Mouse (Mus musculus) liver, adult 2 months (tissue): ENCODE measurements around the gene Adss.

Experiments used
- CTCF ChIP-seq: fragments of 200-500 bp; IDR thresholded peaks from 2 replicates; pipeline ENCODE4 v1.5.1; 2011; ENCODE audit warnings: low read depth, low read length, control low read depth
- POLR2A ChIP-seq: fragments of 200-500 bp; IDR thresholded peaks from 2 replicates; pipeline ENCODE4 v1.6.1; 2011; ENCODE audit warnings: low read length, control low read depth; ENCODE audit not compliant: insufficient read depth; ENCODE audit errors: extremely low read depth

DNA sequence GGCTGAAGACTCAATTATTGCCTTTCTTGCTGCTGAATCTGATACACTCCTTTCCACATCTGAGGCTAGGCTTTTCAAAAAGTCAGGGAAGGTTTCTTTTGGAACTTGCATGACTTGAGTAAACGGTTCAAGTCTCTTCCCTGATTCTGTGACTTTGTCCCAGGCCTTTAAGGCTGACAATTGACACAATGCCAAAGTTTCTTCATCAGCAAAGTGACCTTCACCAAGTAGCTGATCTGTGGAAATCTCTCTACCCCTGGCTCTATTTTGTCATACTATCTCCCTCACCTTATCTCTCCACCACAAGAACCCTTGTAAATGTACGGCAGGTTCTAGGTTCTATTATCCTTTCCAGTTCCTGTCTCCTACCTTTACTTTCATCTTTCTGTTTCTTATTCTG, 7.2 kb upstream of the Adss start:
- no peak for TF ChIP-seq POLR2A
- TF ChIP-seq CTCF: no peak
